Mouse (Mus musculus): ENCODE measurements around the gene Kcna5. TPM values are rescaled to one million over a fixed set of nuclear protein-coding genes. Genes with fewer than 3 reads are reported as not detected.

The Kcna5 gene
- total RNA-seq (2021) = 1 to 10 TPM; 1.4 to 1.6 TPM
- long read RNA-seq = 0 reads

DNA sequence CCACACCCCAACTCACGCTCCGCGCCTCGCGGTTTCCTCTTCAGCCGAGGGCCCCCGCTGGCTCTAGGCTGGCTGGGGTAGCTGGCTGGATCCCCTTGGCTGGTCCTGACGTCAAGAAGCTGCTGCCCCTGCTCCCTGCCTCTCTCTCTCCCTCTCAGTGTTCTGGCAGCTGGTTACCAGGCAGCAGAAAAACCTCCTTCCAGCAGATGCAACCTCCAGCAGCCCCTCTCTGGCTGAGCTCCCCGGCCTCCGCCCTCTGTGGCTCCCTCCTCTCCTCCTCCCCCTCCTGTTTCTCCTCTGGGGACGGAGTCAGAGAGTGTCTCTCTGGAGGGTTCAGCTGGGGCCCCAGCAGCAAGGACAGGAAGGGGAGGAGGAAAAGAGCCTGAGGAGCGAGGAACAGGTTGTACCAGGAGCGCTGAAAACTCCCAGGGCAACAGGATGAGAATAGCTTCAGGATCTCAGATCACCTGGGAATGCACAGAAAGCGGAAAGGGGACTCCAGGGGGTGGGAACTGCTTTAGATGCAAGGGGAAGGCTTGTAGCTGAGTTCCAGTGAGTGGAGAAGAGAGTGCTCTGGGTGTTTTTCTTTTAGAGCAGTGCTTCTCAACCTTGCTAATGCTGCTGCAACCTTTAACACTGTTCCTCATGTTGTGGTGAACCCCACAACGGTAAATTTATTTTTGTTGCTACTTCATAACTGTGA lies at the start of gene Kcna5:
Gene Kcna5 (minus strand): TSS at position 205 of the 703 bp plus-strand sequence.
- no peak for DNase-seq (ENCODE audit: low spot score in 2 of 2)

DNA sequence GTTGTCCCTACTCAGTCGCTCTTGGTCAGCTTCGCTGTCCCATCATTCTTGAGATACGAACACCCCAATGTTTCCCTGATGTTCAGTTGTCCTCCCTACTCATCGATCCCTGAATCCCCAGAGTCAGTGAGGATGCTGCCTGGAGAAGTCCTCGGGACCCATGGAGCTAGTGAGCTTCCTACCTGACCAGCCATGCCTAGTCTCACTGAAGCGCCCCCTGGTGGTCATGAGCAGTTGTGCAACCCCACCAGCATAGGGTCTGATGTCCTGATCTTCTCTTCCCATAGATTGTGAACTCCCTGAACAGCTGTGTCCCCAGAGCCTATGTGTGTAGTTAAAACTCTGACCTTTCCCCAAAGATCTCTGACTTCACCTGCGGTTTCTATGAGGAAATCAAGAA lies 47.9 kb upstream of the Kcna5 start:
- no peak for DNase-seq (ENCODE audit: low spot score in 2 of 2)

DNA sequence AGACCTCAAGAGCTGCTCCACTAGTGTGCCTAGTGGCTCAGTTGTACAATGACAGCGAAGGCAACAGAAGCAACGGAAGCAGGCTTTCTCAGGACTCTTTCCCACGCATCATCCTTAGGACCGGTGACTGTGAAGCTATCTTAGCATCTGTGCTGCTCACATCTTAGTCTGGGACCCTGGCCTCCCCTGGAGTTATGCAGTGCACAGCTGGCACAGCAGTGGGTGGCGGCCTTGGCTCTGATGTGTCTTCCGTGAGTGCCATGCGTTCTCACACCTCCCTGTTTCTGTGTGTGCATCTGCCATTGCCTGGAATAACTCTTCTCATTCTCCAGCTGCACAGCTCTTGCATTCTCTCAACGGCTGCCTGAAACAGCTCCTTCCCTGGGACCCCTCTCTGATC lies 46.4 kb upstream of the Kcna5 start:
- no peak for DNase-seq (ENCODE audit: low spot score in 2 of 2)

DNA sequence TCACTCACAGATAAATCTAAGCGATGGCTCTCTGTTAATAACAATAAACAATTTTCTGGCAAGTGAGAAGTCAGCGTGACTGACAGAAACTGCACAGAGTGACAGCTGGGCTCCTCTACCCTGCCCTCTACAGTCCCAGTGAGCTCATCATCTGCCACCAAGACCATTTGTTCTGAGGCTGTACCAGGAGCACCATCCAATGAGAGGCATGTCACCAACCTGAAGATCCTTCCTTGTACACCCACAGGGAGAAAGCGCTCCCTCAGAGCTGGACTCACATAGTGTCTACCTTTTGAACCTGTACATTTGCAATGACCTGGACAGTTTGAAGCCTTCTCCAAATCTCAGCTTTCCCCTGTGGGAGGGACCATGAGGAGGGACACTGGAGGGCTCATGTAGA lies 45.4 kb upstream of the Kcna5 start:
- DNase-seq (ENCODE audit: low spot score in 2 of 2) = no peak

DNA sequence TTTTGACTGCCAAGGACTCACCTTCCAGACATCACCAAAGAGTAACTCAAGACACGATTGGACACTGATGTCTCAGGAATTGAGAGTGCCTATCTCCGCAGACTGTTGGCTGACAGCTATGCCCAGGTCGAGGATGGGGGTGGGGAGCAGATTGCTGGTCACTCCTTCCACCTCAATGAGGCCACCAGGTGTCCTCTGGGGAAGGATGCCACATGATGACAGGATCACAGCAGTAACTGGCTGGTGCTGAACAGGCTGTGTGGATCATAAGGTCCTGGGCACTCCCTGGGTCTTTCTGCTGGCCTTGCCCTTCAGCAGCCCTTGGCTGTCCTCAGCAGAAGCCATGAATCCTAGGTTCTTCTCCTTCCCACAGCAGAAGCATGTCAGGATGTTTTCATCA lies 42.2 kb upstream of the Kcna5 start:
- no peak for DNase-seq (ENCODE audit: low spot score in 2 of 2)

DNA sequence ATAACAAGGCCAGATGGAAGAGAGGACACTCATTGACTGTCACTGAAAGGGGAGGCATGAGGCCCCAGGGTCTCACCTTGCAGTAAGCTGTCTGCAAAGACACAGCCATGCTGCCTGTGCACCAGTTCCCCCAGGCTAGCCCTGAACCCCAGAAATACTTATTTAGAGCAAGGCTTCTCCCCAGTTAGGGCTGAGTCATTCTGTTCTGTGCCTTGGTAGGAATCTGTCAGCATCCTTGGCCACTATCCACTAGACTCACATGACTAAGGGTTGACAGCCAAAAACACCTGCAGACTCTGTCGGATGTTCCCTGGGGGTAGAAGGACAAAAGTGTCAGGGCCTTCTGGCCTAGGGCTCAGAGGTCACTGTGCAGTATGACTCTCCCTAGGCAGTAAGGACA lies 41.4 kb upstream of the Kcna5 start:
- no peak for DNase-seq (ENCODE audit: low spot score in 2 of 2)

DNA sequence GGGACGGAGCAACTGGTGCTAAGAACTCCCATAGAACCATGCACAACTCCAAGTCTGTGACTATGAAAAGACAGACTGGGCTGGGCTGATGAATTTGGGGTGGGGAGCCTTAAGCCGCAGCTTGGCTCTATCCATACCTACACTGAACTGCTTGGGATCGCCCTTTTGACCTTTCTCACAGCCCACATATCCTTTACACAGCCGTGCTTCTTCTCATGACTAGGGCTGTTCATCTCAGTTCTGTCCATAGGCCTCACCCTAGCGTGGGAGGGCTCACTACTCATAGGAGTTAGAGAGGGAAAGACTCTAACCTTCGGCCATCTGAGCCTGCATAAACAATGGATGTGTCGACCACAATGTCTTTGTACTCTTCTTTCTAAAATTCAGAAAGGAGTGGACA lies 39.6 kb upstream of the Kcna5 start:
- DNase-seq (ENCODE audit: low spot score in 2 of 2) = no peak

DNA sequence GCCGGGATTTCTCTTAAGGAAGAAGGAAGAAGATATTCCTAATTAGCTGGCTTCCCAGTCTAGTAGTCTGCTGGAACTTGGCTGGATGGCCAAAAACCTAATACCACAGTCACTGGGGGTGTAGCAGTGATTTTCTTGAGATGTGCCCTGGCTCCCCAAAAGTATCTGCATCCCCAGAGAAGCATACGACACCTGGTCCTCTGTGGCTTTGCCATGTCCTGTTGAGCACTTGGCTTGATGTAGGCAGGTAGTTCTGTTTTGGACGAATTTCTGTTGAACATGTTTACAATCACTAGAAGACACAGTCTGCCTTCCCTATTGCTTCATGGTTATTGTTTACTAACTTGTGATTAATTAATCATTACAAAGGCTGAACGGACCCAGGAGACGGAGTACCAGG lies 37.8 kb upstream of the Kcna5 start:
- DNase-seq (ENCODE audit: low spot score in 2 of 2) = no peak

DNA sequence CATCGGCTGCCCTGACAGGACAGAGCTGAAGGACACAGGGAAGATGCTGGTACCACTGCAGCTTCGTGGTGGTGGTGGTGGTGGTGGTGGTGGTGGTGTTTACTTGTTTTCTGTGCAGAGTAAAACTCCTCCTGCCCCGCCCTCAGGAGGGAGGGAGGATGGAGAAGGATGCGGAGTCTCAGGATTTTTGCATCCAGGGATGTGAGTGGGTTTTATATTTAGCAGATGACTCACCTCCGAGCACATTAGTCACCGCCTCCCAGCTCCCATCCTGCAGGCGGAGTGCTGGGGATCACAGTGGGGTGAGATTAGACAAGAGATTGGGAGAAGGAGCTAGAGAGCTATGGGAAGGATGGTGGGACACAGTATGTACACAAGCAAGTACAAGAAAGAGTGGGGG lies 34.6 kb upstream of the Kcna5 start:
- no peak for DNase-seq (ENCODE audit: low spot score in 2 of 2)

DNA sequence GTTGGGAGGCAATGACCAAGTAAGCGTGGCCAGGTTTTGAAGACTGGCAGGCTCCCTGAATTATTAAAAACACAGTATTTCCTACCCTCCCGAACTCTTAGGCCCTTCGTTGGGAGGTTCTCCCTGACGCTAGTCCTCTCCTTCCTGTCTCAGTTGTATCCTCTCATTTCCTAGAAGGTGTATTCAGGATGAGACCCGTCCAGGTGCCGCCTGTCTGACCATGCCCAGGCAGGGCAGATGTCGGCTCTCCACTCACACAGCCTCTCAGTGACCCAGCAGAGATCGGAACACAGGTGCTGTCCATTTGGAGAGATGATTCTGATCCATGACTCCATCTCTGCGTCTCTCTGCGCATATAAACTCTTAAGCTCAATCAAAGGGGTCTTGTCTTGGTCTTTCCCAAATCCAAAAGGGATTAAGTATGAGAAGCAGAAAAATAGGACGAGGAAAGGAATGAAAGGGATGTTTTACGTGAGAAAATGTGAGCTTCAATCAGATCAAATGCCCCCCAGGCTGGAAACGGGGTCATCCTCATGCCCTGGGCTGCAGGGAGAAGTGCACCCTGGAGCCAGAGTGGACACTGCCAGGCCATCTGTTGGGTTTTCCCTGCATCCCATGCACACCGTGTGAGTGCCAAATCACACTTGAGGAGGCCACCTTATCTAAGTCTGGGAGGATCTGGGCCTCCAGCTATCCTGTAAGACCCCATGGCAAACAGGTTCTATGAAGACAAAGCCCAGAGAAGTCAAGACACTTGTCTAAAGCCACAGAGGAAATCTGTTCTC lies 33.0 kb upstream of the Kcna5 start:
- no peak for DNase-seq (ENCODE audit: low spot score in 2 of 2)

DNA sequence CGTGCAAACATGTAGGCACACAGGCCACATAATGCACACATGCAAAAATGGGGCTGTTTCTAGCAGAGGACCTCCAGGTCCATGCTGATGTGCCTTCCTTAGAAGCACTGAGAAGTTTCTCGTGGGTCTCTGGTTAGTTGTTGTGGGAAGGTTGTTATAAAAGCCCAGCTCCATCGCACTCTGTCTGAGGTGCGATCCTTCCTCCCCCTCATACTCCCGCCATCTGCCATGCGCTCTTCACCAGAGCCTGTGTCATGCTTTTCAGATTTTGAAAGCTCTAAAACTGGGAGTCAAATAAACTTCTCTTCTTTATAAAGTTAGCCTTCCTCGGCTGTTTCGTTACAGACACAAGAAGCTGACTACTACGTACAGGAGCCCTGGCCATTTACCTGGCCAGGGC lies 32.1 kb upstream of the Kcna5 start:
- no peak for DNase-seq (ENCODE audit: low spot score in 2 of 2)

DNA sequence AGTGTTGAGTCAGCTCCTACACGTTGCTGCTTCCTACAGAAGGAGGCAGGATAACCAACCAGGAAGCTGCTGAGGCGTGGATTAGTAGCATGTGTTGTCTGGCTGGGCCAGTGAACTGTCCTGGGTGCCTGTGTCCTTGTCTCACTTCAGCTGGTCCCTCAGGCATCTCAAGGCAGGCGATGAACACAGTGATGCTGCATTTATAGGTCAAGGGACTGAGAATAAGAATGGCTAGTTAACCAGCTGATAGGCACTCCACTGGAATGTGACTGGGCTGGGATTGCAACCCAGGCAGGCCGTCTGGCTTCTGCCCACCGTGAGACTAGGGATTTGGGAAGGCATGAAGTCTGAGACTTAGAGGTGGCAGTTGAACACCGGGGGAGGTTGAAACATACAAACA lies 29.2 kb upstream of the Kcna5 start:
- DNase-seq (ENCODE audit: low spot score in 2 of 2) = no peak

DNA sequence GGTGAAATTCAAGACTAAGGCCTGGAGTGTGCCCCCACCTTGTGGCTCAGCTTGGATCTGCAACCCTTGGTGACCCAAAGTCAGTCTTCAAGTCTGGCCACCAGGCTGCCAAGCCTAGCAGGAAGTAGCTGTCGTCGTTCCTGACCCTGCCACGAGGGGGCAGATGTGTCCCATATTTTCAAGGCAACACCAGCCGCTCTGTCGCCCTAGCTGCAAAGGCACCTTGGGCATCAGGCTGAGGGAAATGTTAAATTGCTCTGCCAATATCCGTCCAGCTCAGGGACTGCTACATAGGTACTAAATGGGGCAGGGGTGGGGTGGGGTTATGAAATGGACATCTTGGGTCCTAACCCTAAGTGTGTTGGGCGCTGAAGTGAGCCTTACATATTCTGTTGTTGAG lies 28.7 kb upstream of the Kcna5 start:
- peak; percentile 92 to 94 for DNase-seq (ENCODE audit: low spot score in 2 of 2)

DNA sequence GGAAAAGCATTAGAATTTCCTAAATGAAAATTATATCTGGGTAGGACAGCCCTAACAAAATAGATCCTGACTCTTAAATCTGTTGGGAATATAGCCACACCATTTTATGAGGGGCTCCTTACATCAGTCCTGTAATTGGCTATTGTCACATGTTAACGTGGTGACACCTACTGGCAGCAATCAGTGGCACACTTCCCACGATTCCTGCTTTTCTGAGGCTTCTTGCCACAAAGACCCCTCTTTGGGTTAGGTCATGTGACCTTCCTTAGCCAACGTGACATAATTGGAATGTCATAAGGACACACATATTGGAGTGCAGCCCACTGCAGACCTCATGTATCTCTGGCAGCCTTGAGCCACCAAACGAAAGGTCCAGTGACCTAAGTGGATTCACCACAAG lies 26.5 kb upstream of the Kcna5 start:
- DNase-seq (ENCODE audit: low spot score in 2 of 2) = no peak

DNA sequence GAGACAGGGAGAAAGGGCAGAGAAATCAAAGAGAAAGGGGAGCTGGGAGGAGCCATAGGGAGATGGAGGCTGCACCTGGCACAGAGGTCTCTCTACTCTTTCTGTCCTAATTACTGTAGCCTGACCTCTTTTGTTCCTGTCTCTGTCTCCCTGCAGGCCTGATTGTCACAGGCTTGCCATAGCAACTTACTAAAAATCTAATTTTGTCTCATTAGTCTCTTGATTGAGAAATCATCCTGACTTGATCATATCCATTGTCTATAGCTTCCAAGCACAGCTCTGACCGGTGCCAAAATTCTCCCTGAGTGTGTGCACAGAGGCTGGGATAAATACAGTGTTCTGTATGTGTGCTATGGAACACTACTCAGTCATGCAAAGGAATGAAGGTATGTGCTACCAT lies 25.5 kb upstream of the Kcna5 start:
- DNase-seq (ENCODE audit: low spot score in 2 of 2) = no peak

DNA sequence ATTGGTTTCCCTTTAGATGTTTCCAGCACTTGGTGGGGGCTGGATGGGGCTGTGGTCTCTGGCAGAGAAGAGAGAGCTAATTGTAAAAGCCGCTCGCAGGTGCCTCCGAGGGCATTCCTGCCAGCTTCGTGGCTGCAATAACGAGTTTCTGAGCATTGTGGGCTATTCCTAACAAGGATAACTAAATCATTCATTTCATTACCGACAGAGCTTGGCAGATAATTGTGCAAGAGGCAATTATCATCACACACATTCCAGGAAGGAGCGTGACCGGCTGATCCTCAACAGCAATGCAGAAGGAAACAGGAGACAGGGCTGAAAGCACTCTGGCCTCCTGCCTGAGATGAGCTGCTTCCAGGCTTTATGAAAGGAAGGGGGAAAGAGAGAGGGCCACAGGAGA lies 24.8 kb upstream of the Kcna5 start:
- DNase-seq (ENCODE audit: low spot score in 2 of 2) = no peak

DNA sequence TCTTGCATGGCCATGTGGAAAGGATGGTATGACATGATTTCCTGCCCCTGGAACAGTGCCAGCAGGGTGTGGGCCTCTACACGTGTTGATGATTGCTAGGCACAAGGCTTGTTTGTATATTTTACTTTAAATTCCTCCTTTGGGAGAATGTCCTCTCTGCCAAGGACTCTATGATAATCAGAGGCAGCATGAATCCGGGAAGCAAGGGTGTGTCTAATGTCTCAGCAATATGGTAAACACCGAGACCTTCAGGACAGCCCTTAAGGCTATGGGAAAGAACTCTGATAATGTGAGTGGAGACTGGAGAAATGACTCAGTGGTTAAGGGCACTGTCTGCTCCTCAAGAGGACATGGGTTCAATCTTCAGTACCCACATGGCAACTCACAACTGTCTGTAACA lies 23.1 kb upstream of the Kcna5 start:
- DNase-seq (ENCODE audit: low spot score in 2 of 2) = no peak

DNA sequence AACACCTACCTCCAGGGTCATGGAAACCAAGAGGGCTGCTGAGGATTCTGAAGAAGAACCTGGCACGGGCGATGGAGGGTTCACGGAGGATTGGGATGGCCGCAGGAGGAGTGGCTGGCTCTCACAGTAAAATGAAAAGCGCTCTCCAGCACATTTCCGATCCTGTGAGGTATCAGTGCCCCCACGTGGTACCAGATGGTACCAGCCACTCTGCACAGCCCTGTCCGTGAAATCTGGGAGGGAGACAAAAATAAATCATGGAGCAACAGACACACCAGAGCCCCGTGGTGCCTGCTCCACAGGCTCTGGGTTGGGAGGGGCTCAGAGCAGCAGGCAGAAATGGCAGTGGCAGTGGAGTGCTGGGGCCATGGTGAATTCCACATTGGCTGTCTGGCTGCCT lies 18.6 kb upstream of the Kcna5 start:
- DNase-seq (ENCODE audit: low spot score in 2 of 2) = peak; percentile 59 to 61

DNA sequence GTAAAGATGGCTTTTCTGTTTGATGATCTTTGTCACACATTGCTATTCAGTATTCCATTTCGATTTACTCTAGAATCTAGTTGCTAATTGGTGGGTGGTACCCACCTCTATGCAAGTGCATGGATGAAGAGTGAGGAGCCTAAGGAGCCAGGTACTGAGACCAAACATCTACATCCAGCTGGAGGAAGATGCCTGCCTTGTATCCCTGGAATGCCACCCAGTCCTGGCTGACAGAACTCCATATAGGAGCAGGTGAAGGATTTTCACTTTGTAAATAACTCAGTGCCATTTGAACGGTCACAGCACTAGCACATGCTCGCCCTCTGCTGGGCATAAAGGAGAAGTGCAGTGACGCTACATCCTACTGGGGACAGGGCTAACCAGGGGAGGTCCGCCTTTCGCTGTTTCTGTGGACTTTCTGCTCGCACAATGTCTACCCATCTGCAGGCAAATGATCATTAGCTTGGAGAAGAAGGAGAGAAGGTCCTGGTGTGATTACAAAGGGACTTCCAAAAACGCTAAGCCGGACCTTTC lies 16.7 kb upstream of the Kcna5 start:
- peak; percentile 48 to 60 for DNase-seq (ENCODE audit: low spot score in 2 of 2)

DNA sequence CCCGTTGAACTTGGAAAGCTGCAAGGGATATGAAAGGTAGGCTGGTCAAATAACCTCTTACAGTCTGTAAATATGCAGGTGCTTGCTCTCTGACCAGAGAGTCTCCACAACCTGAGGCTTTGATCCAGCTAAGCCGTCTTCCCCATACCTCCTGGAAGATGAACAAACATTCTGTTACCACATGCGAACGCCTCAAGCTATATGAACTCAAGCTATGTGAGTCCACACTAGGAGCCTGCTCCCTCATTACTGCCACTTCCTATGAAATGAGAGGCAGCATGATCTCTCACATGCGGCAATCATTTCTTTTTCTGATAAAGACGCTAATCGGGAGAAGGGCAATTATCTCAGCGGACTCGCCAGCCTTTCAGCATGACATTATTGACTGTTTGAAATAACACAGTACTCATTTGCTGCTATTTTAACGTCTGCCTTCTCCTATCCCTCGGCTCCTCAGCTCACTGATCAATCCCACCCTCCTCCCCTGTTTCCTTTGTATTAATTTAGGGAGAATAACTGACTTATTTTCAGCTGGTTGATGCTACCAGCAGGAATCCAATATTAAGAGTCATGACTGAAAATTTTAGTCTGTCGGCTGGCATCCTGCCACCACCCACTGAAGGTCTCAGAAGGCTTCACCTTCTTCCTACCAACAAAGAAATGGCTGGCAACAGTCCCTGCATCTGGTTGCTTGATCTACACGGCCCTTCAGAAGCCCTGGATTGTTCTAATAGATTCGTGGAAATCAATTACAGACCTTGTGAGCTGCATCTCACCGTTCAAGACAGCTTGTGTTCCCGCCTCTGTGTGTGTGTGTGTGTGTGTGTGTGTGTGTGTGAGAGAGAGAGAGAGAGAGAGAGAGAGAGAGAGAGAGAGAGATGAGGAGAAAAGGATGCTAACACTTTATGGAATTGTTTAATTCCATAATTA lies 9.2 kb upstream of the Kcna5 start:
- no peak for DNase-seq (ENCODE audit: low spot score in 2 of 2)

DNA sequence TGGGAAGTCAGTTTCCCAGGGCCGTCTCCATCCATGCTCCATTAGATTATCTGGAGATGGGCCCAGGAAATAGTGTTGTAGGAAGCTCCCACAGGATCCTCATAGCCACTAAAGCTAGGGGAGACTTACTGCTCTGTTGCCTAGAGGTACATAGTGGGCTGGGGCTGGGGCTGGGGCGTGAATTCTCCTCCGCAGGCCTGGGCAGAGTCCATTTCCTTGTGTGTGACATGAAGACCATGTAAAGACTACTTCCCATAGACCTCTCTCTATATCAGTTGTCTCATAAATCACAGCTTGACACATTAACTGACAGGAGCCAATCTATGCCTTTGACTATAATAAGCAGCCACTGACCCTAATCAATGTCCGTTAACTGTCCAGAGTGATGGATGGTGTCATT lies 7.5 kb upstream of the Kcna5 start:
- DNase-seq (ENCODE audit: low spot score in 2 of 2) = no peak

DNA sequence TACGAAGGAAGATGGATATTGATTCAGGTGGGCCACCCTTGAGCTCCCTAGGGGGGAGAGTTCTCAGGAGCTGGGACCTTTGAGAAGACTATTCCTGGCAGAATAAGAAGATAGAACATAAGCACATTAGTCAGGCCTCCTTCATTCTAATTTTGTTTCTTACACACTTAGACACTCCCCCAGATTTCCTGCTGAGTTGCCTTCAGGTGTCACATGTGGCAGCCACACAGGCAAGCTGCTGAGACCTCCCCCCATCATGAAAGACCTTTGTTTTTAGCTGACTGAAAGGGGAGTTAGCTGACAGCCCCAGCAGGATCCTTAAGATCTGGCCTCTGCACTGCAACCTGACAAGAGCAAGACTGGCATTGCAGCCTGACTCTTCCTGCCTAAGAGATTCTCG lies 2.3 kb upstream of the Kcna5 start:
- DNase-seq (ENCODE audit: low spot score in 2 of 2) = no peak
